Mouse (Mus musculus) small intestine, adult 2 months (tissue): ENCODE measurements around the gene Abcb6.

Experiments used
- CTCF ChIP-seq: fragments of 200-500 bp; IDR thresholded peaks from 2 replicates; pipeline ENCODE4 v1.5.1; 2012; ENCODE audit warnings: low read depth, mild to moderate bottlenecking, control low read depth, inconsistent platforms, low read length, moderate library complexity, mixed read lengths; ENCODE audit not compliant: insufficient replicate concordance, insufficient read length; ENCODE audit errors: extremely low read depth
- POLR2A ChIP-seq: fragments of 200-500 bp; IDR thresholded peaks from 2 replicates; pipeline ENCODE4 v1.6.1; 2012; ENCODE audit warnings: low read depth, mild to moderate bottlenecking, control low read depth, inconsistent platforms, low read length, moderate library complexity

DNA sequence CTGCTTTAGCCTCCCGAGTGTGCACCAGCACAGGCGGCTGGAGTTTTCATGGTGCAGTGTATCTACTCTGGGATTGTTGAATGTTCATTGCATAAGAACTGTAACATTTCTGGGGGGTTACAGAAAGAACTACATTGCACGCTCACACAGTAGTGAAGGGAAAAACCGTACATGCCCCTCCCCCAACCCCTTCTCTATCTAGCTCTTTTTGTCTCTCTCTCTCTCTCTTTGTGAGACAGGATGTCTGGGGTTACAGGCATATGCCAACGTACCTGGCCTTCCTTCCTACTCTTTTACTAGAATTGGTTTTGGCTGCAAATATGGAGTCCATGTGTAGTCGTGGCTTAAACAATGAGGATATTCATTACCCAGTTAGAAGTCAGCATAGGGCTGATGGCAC is 42.7 kb upstream of the Abcb6 start:
- TF ChIP-seq POLR2A, result no peak
- TF ChIP-seq CTCF, result no peak
